Mouse (Mus musculus) heart, postnatal 0 days (tissue): ENCODE data around the gene Rnaset2b. TPM values are rescaled to one million over a fixed set of nuclear protein-coding genes. Genes with fewer than 3 reads are reported as not detected.
A peak's percentile ranks its signal among the peaks of the same experiment; 100 is the strongest.
"Not testable (repeated sequence)": the region's sequence is repeated elsewhere in the genome, so short reads cannot be mapped to it uniquely, and the experiment has no call there.

Source experiments
- ATAC-seq: fragments of 200-750 bp; cut with Nextera tagmentation; 2 replicates; pipeline ENCODE4 v1.8.0; 2017; ENCODE audit warnings: low read depth, moderate number of reproducible peaks, moderate library complexity; ENCODE audit not compliant: insufficient read depth
- DNase-seq: peaks from one replicate; pipeline ENCODE4 v3.0.0-alpha.2; 2016; ENCODE audit warnings: low spot score
- H3K27ac ChIP-seq: fragments of 300-500 bp; sonication (generic); 2 replicates; pipeline ENCODE4 v1.5.1; 2014; ENCODE audit warnings: low read depth, mild to moderate bottlenecking
- H3K27me3 ChIP-seq: fragments of 300-500 bp; sonication (generic); 2 replicates; pipeline ENCODE4 v1.6.1; 2014; ENCODE audit warnings: low read length, mixed read lengths; ENCODE audit not compliant: control insufficient read depth, insufficient read depth
- H3K36me3 ChIP-seq: fragments of 300-500 bp; sonication (generic); replicated peaks from 2 replicates; pipeline ENCODE4 v1.6.1; 2014; ENCODE audit warnings: low read length, mixed read lengths; ENCODE audit not compliant: control insufficient read depth, insufficient read depth
- H3K4me1 ChIP-seq: fragments of 300-500 bp; sonication (generic); 2 replicates; pipeline ENCODE4 v1.6.1; 2014; ENCODE audit warnings: antibody characterized with exemption; ENCODE audit not compliant: control insufficient read depth, insufficient read depth
- H3K4me2 ChIP-seq: fragments of 300-500 bp; sonication (generic); 2 replicates; pipeline ENCODE4 v1.6.1; 2014; ENCODE audit warnings: low read depth, mild to moderate bottlenecking, low read length, moderate library complexity
- H3K4me3 ChIP-seq: fragments of 300-500 bp; sonication (generic); 2 replicates; pipeline ENCODE4 v1.5.1; 2014; ENCODE audit warnings: low read depth, low read length
- H3K9ac ChIP-seq: fragments of 300-500 bp; sonication (generic); replicated peaks from 2 replicates; pipeline ENCODE4 v1.6.1; 2014; ENCODE audit warnings: low read depth, low read length, mixed read lengths
- H3K9me3 ChIP-seq: fragments of 300-500 bp; sonication (generic); replicated peaks from 2 replicates; pipeline ENCODE4 v1.6.1; 2016; ENCODE audit warnings: low read length; ENCODE audit not compliant: control insufficient read depth
- WGBS: fragments of 180-500 bp; shearing (Covaris S2); extraction: QIAGEN DNeasy Blood & Tissue Kit; methylation state at CpG from one replicate; pipeline ENCODE4 v1.1.7; 2014; 5-methylcytosine and 5-hydroxymethylcytosine counted together
- polyA plus RNA-seq: library from polyadenylated mRNA; unstranded; fragments of >200 nt; fragmentation: Nextera tagmentation; extraction: Ambion mirVana; gene quantifications from 2 replicates; pipeline ENCODE4 v1.2.1, GENCODE M21; 2015
- total RNA-seq: library from RNA; depleted of rRNA; stranded (reverse); fragments of >200 nt; gene quantifications from 2 replicates; pipeline ENCODE4 v1.2.3, GENCODE M21; 2014; ENCODE audit warnings: low replicate concordance; rRNA removed

The Rnaset2b gene
- total and polyA plus RNA-seq, 2 experiments from 2014 or later = 142 to 331 TPM

GRCm38 (mm10) chr17:7025257-7025656, 54.8 kb downstream of the Rnaset2b start, which contains the start of gene Gm1604a:
TSS of gene Gm1604a (plus strand) at chr17:7025568.
- DNase-seq, H3K4me2 ChIP-seq, H3K27me3 ChIP-seq, H3K4me3 ChIP-seq, H3K9ac ChIP-seq, ATAC-seq, H3K27ac ChIP-seq, H3K36me3 ChIP-seq, H3K9me3 ChIP-seq, H3K4me1 ChIP-seq: not testable (repeated sequence)
- 30% methylated on average over 6 of the region's 14 CpGs for WGBS

- H3K36me3 ChIP-seq, H3K4me1 ChIP-seq, H3K4me2 ChIP-seq, H3K9ac ChIP-seq, H3K27ac ChIP-seq, H3K9me3 ChIP-seq, H3K27me3 ChIP-seq, H3K4me3 ChIP-seq, DNase-seq: not testable (repeated sequence)
- peak; percentile 88 for ATAC-seq
- 36% methylated on average over 3 of the region's 14 CpGs for WGBS
These were observed 55.4 kb downstream of the Rnaset2b start for GRCm38 (mm10) chr17:7025764-7026346.

GRCm38 (mm10) chr17:7030204-7030603, 59.8 kb downstream of the Rnaset2b start:
- H3K4me3 ChIP-seq, DNase-seq, H3K9ac ChIP-seq, H3K4me2 ChIP-seq, H3K9me3 ChIP-seq, ATAC-seq, H3K27me3 ChIP-seq, H3K36me3 ChIP-seq, H3K4me1 ChIP-seq, H3K27ac ChIP-seq: not testable (repeated sequence)
- 31% methylated on average over 5 of the region's 7 CpGs for WGBS

- H3K9me3 ChIP-seq, H3K9ac ChIP-seq, H3K4me3 ChIP-seq, H3K36me3 ChIP-seq, ATAC-seq, H3K4me2 ChIP-seq, DNase-seq, H3K27me3 ChIP-seq, H3K4me1 ChIP-seq, H3K27ac ChIP-seq: not testable (repeated sequence)
- WGBS = 74% methylated on average over 3 of the region's 6 CpGs
These were observed 60.3 kb downstream of the Rnaset2b start for GRCm38 (mm10) chr17:7030622-7031174.

DNA sequence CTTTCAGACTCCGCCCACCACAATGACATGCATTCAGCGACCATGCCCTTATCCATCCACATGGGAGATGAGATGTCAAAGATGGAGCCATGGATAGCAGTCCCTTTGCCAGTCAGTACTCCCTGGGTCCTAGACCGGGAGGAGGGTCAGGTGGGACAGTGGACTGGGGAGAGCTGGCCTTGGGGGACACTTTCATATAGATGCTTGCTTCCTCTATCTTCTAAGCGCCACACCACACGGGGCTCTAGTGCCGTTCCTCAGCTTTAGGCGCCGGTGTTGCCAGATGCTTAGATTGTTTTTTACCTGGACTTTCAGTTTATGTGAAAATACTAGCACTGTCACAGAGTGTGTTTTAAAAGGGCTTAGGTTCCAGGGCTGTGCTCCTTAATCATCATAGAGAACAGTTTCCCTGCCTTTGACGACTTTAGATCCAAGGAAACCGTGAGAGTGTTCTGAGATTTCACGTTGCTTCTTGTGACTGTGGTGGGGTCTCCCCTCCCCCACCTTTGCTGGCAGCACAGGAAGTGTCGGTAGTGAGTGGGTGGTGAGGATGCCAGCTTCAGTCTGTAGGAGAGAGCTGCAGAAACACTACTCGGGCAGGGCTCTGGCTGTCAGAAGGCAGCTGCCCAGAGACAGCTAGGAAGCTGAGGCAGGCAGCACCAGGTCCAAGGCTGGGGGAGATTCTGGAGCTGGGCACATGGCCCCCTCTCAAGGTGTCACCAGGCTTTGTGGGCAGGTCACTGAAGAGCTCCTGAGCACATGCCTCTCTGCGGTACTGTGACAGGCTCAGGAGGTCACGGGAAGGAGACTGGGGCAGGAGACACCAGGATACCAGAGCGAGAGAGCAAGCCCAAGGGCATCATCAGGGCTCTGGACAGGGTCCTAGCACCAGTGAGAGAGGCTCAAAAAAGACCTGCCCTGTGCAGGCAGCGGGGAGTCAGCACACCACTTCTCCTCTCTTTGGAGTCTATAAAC, 63.0 kb downstream of the Rnaset2b start:
- H3K27me3 ChIP-seq, H3K27ac ChIP-seq, H3K36me3 ChIP-seq, H3K9me3 ChIP-seq, H3K9ac ChIP-seq, H3K4me2 ChIP-seq, DNase-seq, H3K4me3 ChIP-seq, H3K4me1 ChIP-seq: not testable (repeated sequence)
- ATAC-seq = peak; percentile 49; the same call in 1 of the 2 replicates
- 56% methylated on average over 2 of the region's 17 CpGs for WGBS

Other genes starting within 250 kb of the Rnaset2b start
- gene Ezr, start 187.8 kb upstream of the Rnaset2b start, total RNA-seq = 91.3 and 103 TPM in 2 replicates
- gene Ezr, start 187.8 kb upstream of the Rnaset2b start, polyA plus RNA-seq = 126 and 141 TPM in 2 replicates
- gene Rsph3b, start 22.0 kb upstream of the Rnaset2b start, total RNA-seq = 72.9 and 74.7 TPM in 2 replicates
- 99.8 and 100 TPM in 2 replicates for gene Rsph3b, start 22.0 kb upstream of the Rnaset2b start, polyA plus RNA-seq
- 14.6 and 15.7 TPM in 2 replicates for gene Tagap1, start 9.5 kb upstream of the Rnaset2b start, total RNA-seq
- gene Tagap1, start 9.5 kb upstream of the Rnaset2b start, polyA plus RNA-seq = 16.2 and 16.3 TPM in 2 replicates
- not detected in 2 replicates for gene Gm49721, start 8.3 kb downstream of the Rnaset2b start, total RNA-seq
- 0.05 and 0.10 TPM in 2 replicates for gene Gm49721, start 8.3 kb downstream of the Rnaset2b start, polyA plus RNA-seq
- gene Gm1604a, start 54.9 kb downstream of the Rnaset2b start, total RNA-seq = not detected in 2 replicates
- gene Gm1604a, start 54.9 kb downstream of the Rnaset2b start, polyA plus RNA-seq = not detected in 2 replicates
- 36.4 and 37.4 TPM in 2 replicates for gene Rps6ka2, start 199.5 kb downstream of the Rnaset2b start, total RNA-seq
- gene Rps6ka2, start 199.5 kb downstream of the Rnaset2b start, polyA plus RNA-seq = 13.6 and 14.3 TPM in 2 replicates